In the genomic region with DNA sequence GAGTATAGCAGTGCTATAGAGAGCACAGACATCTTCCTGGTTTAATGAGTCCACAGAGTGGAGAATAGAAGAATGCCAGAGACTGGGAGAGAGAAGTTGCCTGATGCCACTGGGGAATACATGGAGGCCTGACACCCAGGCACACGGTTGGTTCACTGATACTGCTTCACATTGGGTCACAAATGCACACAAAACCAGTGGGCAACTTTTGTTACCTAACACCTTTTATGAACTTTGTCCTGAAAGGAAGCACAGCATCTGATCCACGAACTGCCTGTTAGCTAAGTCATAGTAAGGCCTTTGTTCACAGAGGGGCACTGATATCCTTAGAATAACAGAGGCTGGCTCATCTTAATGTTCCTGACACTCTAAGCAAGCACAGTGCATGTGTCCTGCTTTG, we compare ENCODE assay signal across 22 mouse cellular contexts.
A peak's percentile ranks its signal among the peaks of the same experiment; 100 is the strongest.
DNase-seq lines count a peak whose midpoint lies in the region; ATAC-seq and TF ChIP-seq lines count a peak whose summit lies in the region.
"Had no signal": no experiment of that assay in that cellular context is flagged by ENCODE, and none has a peak within 500 bp of the region (broad histone marks: within the 10 kb centered on the region; RNA-seq: fewer than 3 reads in every experiment).

No protein-coding gene starts in this region.

- peaks cover 10% of the 10 kb centered on the region for H3K4me1 ChIP-seq in heart, embryonic 11.5 days (ENCODE audit: control insufficient read depth, insufficient read depth, low read length)
- peaks cover 28% of the 10 kb centered on the region for H3K4me1 ChIP-seq in kidney, adult 2 months (ENCODE audit: control insufficient read depth, insufficient read depth, low read length)
- H3K4me1 ChIP-seq in liver, adult 2 months (ENCODE audit: control insufficient read depth, insufficient read depth, low read length) = peaks cover 19% of the 10 kb centered on the region

- no peaks in the 10 kb centered on the region for H3K9me3 ChIP-seq in heart, embryonic 11.5 days (replicated peaks; ENCODE audit: control insufficient read depth, low read length)
- H3K9me3 ChIP-seq: embryonic facial prominence, embryonic 13.5 days; embryonic facial prominence, embryonic 15.5 days; forebrain, embryonic 10.5 days; forebrain, embryonic 12.5 days had no signal

- TF ChIP-seq CTCF in kidney, adult 2 months (conservative IDR thresholded peaks at IDR 0.05; ENCODE audit: insufficient read depth, insufficient read length, low read depth, low read length) = no peak
- TF ChIP-seq CTCF in liver, adult 2 months (IDR thresholded peaks at IDR 0.05; ENCODE audit: low read depth, low read length) = no peak

- WGBS in heart, embryonic 11.5 days (ENCODE audit: insufficient replicate concordance) = 69% methylated on average over 2 of the region's 2 CpGs
- 56% methylated on average over 2 of the region's 2 CpGs for WGBS in kidney, adult 2 months
- WGBS in liver, adult 2 months = 22% methylated on average over 2 of the region's 2 CpGs

- H3K36me3 ChIP-seq in heart, embryonic 11.5 days (ENCODE audit: control insufficient read depth, insufficient read depth, low read length) = no peaks in the 10 kb centered on the region
- no peaks in the 10 kb centered on the region; the same call in 1 of the 2 replicates for H3K36me3 ChIP-seq in kidney, adult 2 months (ENCODE audit: control insufficient read depth, insufficient read depth, low read length)
- H3K36me3 ChIP-seq in liver, adult 2 months (ENCODE audit: control insufficient read depth, insufficient read depth, low read length) = peaks cover 14% of the 10 kb centered on the region; the same call in 1 of the 2 replicates
- H3K36me3 ChIP-seq: forebrain, embryonic 12.5 days had no signal

- H3K79me2 ChIP-seq in liver, adult 2 months (ENCODE audit: control insufficient read depth, insufficient read depth, low read length) = peaks cover 7% of the 10 kb centered on the region; the same call in 1 of the 2 replicates

- no peak for TF ChIP-seq POLR2A in kidney, adult 2 months (IDR thresholded peaks at IDR 0.05; ENCODE audit: low read depth, low read length)
- no peak for TF ChIP-seq POLR2A in liver, adult 2 months (IDR thresholded peaks at IDR 0.05; ENCODE audit: extremely low read depth, insufficient read depth, low read length)

- no peak for ATAC-seq in heart, embryonic 11.5 days (replicated peaks; ENCODE audit: insufficient number of reproducible peaks, low FRiP score, low TSS enrichment)
- ATAC-seq: forebrain, embryonic 14.5 days had no signal

- H3K27ac ChIP-seq in heart, embryonic 11.5 days (ENCODE audit: low read depth, low read length) = no peak overlapping the region
- peak overlapping the region; percentile 25; the same call in 1 of the 2 replicates for H3K27ac ChIP-seq in kidney, adult 2 months (ENCODE audit: insufficient read depth, low read depth, low read length)
- no peak overlapping the region; the same call in 1 of the 2 replicates for H3K27ac ChIP-seq in liver, adult 2 months (replicated peaks; ENCODE audit: insufficient read depth, low read depth, low read length)
- H3K27ac ChIP-seq: embryonic facial prominence, embryonic 13.5 days; embryonic facial prominence, embryonic 15.5 days; forebrain, embryonic 10.5 days; forebrain, embryonic 12.5 days had no signal

- H3K9ac ChIP-seq in heart, embryonic 11.5 days (ENCODE audit: low read depth, low read length) = no peak overlapping the region
- no peak overlapping the region for H3K9ac ChIP-seq in liver, adult 2 months (ENCODE audit: low read depth, low read length)
- H3K9ac ChIP-seq: embryonic facial prominence, embryonic 13.5 days; embryonic facial prominence, embryonic 15.5 days; forebrain, embryonic 12.5 days had no signal

- peak; percentile 56 for DNase-seq in heart, adult 11 months
- peak; percentile 43 for DNase-seq in kidney, adult 2 months
- DNase-seq in kidney, postnatal 14 days = no peak
- DNase-seq in liver, adult 2 months (ENCODE audit: extremely low read depth, low read depth, low spot score) = peak; percentile 64
- DNase-seq in liver = no peak
- DNase-seq: adrenal gland, adult 2 months; adrenal gland, postnatal 10 days; adrenal gland, postnatal 25 days; cerebellum, adult 11 months; cerebellum, adult 18-20 months; cerebellum, adult 8-10 months; cerebellum, adult 9-11 months; cerebellum, postnatal 14 days; cerebellum, postnatal 36 days; embryo, embryonic 11 days had no signal

- H3K27me3 ChIP-seq in heart, embryonic 11.5 days (ENCODE audit: control insufficient read depth, insufficient read depth, low read length) = peaks cover 21% of the 10 kb centered on the region
- no peaks in the 10 kb centered on the region for H3K27me3 ChIP-seq in kidney, adult 2 months (replicated peaks; ENCODE audit: control insufficient read depth, insufficient read depth, low read length)
- H3K27me3 ChIP-seq in liver, adult 2 months (ENCODE audit: control insufficient read depth, insufficient read depth, low read length) = no peaks in the 10 kb centered on the region
- H3K27me3 ChIP-seq: embryonic facial prominence, embryonic 13.5 days; embryonic facial prominence, embryonic 15.5 days; forebrain, embryonic 12.5 days had no signal

- no peak overlapping the region for H3K4me3 ChIP-seq in heart, embryonic 11.5 days (ENCODE audit: low read depth, low read length)
- no peak overlapping the region for H3K4me3 ChIP-seq in kidney, adult 2 months (ENCODE audit: insufficient read depth, low read depth, low read length)
- H3K4me3 ChIP-seq in liver, adult 2 months (ENCODE audit: insufficient read depth, low read depth, low read length) = no peak overlapping the region
- H3K4me3 ChIP-seq: embryonic facial prominence, embryonic 13.5 days; embryonic facial prominence, embryonic 15.5 days; erythroblast, embryonic 14.5 days; forebrain, embryonic 10.5 days; forebrain, embryonic 12.5 days had no signal

- no peak overlapping the region for H3K4me2 ChIP-seq in heart, embryonic 11.5 days
- H3K4me2 ChIP-seq: embryonic facial prominence, embryonic 13.5 days; embryonic facial prominence, embryonic 15.5 days; forebrain, embryonic 12.5 days had no signal

Comparison
In these comparisons a context has a peak if more than half of its experiments do, and no peak if none do; other contexts are left out.
1. DNase-seq: peak in heart, adult 11 months (single experiment), kidney, adult 2 months (single experiment) and liver, adult 2 months (single experiment); none in kidney, postnatal 14 days (single experiment) and liver (single experiment).